Mouse (Mus musculus): ENCODE measurements around the gene Ppp1cc.

GRCm38 (mm10) chr5:122204180-122204579 is 46.1 kb downstream of the Ppp1cc start:
- TF ChIP-seq GATA1 (IDR thresholded peaks at IDR 0.05; ENCODE audit: borderline replicate concordance, low read length) (no peak), FLI1 (IDR thresholded peaks at IDR 0.05; ENCODE audit: low read length) (no peak)

Measured in megakaryocyte, embryonic 14.5 days (primary cell).